Mouse (Mus musculus): ENCODE data around the gene Mical3. TPM values are rescaled to one million over a fixed set of nuclear protein-coding genes. Genes with fewer than 3 reads are reported as not detected.
"Not testable (repeated sequence)": the region's sequence is repeated elsewhere in the genome, so short reads cannot be mapped to it uniquely, and the experiment has no call there.

Mical3 gene
- polyA plus RNA-seq, 1 experiment from 2014 or later, result 32.9 TPM

GRCm38 (mm10) chr6:120927765-120928164 lies 203.0 kb downstream of the Mical3 start:
- Histone ChIP-seq H3K4me1 (ENCODE audit: control insufficient read depth, insufficient read depth, low read depth, low read length) (no peaks in the 10 kb centered on the region), H3K27ac (ENCODE audit: low read depth, low read length) (no peak overlapping the region), H3K27me3 (replicated peaks; ENCODE audit: control insufficient read depth, insufficient read depth, low read length) (no peaks in the 10 kb centered on the region), H3K4me3 (ENCODE audit: low read length) (no peak overlapping the region), H3K9ac (ENCODE audit: low read depth, low read length) (no peak overlapping the region), H3K4me2 (ENCODE audit: low read length) (no peak overlapping the region), H3K9me3 (ENCODE audit: control insufficient read depth, low read length) (no peaks in the 10 kb centered on the region), H3K36me3 (ENCODE audit: control insufficient read depth, insufficient read depth, low read length) (peaks cover 6% of the 10 kb centered on the region; the same call in 1 of the 2 replicates)
- WGBS, result 66% methylated on average over 3 of the region's 3 CpGs
- ATAC-seq, result no peak

GRCm38 (mm10) chr6:120926880-120927279 lies 203.9 kb downstream of the Mical3 start:
- 65% methylated on average over 2 of the region's 2 CpGs for WGBS
- no peaks in the 10 kb centered on the region for H3K4me1 ChIP-seq (ENCODE audit: control insufficient read depth, insufficient read depth, low read depth, low read length)
- H3K36me3 ChIP-seq (ENCODE audit: control insufficient read depth, insufficient read depth, low read length), result 0 out of 2 replicates have a peak, but pooled peaks cover 3% of the 10 kb centered on the region
- no peak overlapping the region for H3K27ac ChIP-seq (ENCODE audit: low read depth, low read length)
- H3K9ac ChIP-seq (ENCODE audit: low read depth, low read length), result no peak overlapping the region
- H3K27me3 ChIP-seq (replicated peaks; ENCODE audit: control insufficient read depth, insufficient read depth, low read length), result no peaks in the 10 kb centered on the region
- H3K9me3 ChIP-seq (ENCODE audit: control insufficient read depth, low read length), result no peaks in the 10 kb centered on the region
- no peak overlapping the region for H3K4me3 ChIP-seq (ENCODE audit: low read length)
- no peak for ATAC-seq
- H3K4me2 ChIP-seq (ENCODE audit: low read length), result no peak overlapping the region

GRCm38 (mm10) chr6:120924791-120925321 lies 205.9 kb downstream of the Mical3 start:
- H3K27ac ChIP-seq (ENCODE audit: low read depth, low read length); H3K4me3 ChIP-seq (ENCODE audit: low read length); H3K4me1 ChIP-seq (ENCODE audit: control insufficient read depth, insufficient read depth, low read depth, low read length); ATAC-seq; H3K9me3 ChIP-seq (ENCODE audit: control insufficient read depth, low read length); H3K36me3 ChIP-seq (ENCODE audit: control insufficient read depth, insufficient read depth, low read length); H3K9ac ChIP-seq (ENCODE audit: low read depth, low read length); H3K27me3 ChIP-seq (replicated peaks; ENCODE audit: control insufficient read depth, insufficient read depth, low read length); H3K4me2 ChIP-seq (ENCODE audit: low read length): not testable (repeated sequence)
- 70% methylated on average over 2 of the region's 2 CpGs for WGBS

- Histone ChIP-seq H3K4me1 (ENCODE audit: control insufficient read depth, insufficient read depth, low read depth, low read length) (peaks cover 8% of the 10 kb centered on the region), H3K4me3 (ENCODE audit: low read length) (no peak overlapping the region), H3K9ac (ENCODE audit: low read depth, low read length) (no peak overlapping the region), H3K9me3 (ENCODE audit: control insufficient read depth, low read length) (no peaks in the 10 kb centered on the region), H3K27ac (ENCODE audit: low read depth, low read length) (no peak overlapping the region), H3K27me3 (replicated peaks; ENCODE audit: control insufficient read depth, insufficient read depth, low read length) (no peaks in the 10 kb centered on the region), H3K4me2 (ENCODE audit: low read length) (no peak overlapping the region), H3K36me3 (ENCODE audit: control insufficient read depth, insufficient read depth, low read length) (no peaks in the 10 kb centered on the region)
- ATAC-seq, result no peak
- 59% methylated on average over 3 of the region's 3 CpGs for WGBS
These were observed 212.8 kb downstream of the Mical3 start for GRCm38 (mm10) chr6:120917975-120918374.

GRCm38 (mm10) chr6:120916972-120917881 lies 213.6 kb downstream of the Mical3 start:
- H3K27ac ChIP-seq (ENCODE audit: low read depth, low read length); H3K27me3 ChIP-seq (replicated peaks; ENCODE audit: control insufficient read depth, insufficient read depth, low read length); H3K9me3 ChIP-seq (ENCODE audit: control insufficient read depth, low read length); H3K4me1 ChIP-seq (ENCODE audit: control insufficient read depth, insufficient read depth, low read depth, low read length); ATAC-seq; H3K36me3 ChIP-seq (ENCODE audit: control insufficient read depth, insufficient read depth, low read length): not testable (repeated sequence)
- Histone ChIP-seq H3K4me3 (ENCODE audit: low read length) (peak overlapping the region; percentile 75), H3K4me2 (ENCODE audit: low read length) (peak overlapping the region; percentile 96), H3K9ac (ENCODE audit: low read depth, low read length) (peak overlapping the region; percentile 81)
- 33% methylated on average over 7 of the region's 14 CpGs for WGBS

GRCm38 (mm10) chr6:120916074-120916971 lies 214.5 kb downstream of the Mical3 start, which contains the start of gene Bid:
Gene Bid (minus strand): TSS chr6:120916853.
- peak within 1 kb of the TSS; percentile 81 for H3K9ac ChIP-seq (ENCODE audit: low read depth, low read length)
- H3K27ac ChIP-seq (ENCODE audit: low read depth, low read length), result peak within 1 kb of the TSS; percentile 65
- WGBS, result 2% methylated on average over 61 of the region's 67 CpGs

GRCm38 (mm10) chr6:120915649-120915975 lies 215.2 kb downstream of the Mical3 start:
- ATAC-seq, result 0 out of 2 replicates have a peak, but pooled peaks have one; percentile 0
- Histone ChIP-seq H3K4me3 (ENCODE audit: low read length) (no peak overlapping the region; the same call in 1 of the 2 replicates), H3K36me3 (ENCODE audit: control insufficient read depth, insufficient read depth, low read length) (no peaks in the 10 kb centered on the region), H3K27ac (ENCODE audit: low read depth, low read length) (no peak overlapping the region), H3K4me2 (ENCODE audit: low read length) (peak overlapping the region; percentile 96), H3K4me1 (ENCODE audit: control insufficient read depth, insufficient read depth, low read depth, low read length) (peaks cover 8% of the 10 kb centered on the region), H3K27me3 (replicated peaks; ENCODE audit: control insufficient read depth, insufficient read depth, low read length) (no peaks in the 10 kb centered on the region), H3K9ac (ENCODE audit: low read depth, low read length) (no peak overlapping the region; the same call in 1 of the 2 replicates), H3K9me3 (ENCODE audit: control insufficient read depth, low read length) (no peaks in the 10 kb centered on the region)
- WGBS, result 39% methylated on average over 2 of the region's 2 CpGs

More at GRCm38 (mm10) chr6:120916074-120916971, 214.5 kb downstream of the Mical3 start, which contains the start of gene Bid:
- Histone ChIP-seq H3K4me1 (ENCODE audit: control insufficient read depth, insufficient read depth, low read depth, low read length) (peaks cover 8% of the 10 kb centered on the region), H3K4me3 (ENCODE audit: low read length) (peak within 1 kb of the TSS; percentile 75), H3K36me3 (ENCODE audit: control insufficient read depth, insufficient read depth, low read length) (no peaks in the 10 kb centered on the region), H3K9me3 (ENCODE audit: control insufficient read depth, low read length) (no peaks in the 10 kb centered on the region), H3K4me2 (ENCODE audit: low read length) (peak within 1 kb of the TSS; percentile 96), H3K27me3 (replicated peaks; ENCODE audit: control insufficient read depth, insufficient read depth, low read length) (no peaks in the 10 kb centered on the region)
- ATAC-seq, result peak; percentile 92

GRCm38 (mm10) chr6:120914911-120915648 lies 215.7 kb downstream of the Mical3 start:
- H3K36me3 ChIP-seq (ENCODE audit: control insufficient read depth, insufficient read depth, low read length), result no peaks in the 10 kb centered on the region
- no peak overlapping the region; the same call in 1 of the 2 replicates for H3K4me2 ChIP-seq (ENCODE audit: low read length)
- 44% methylated on average over 9 of the region's 9 CpGs for WGBS
- H3K9ac ChIP-seq (ENCODE audit: low read depth, low read length), result no peak overlapping the region
- no peaks in the 10 kb centered on the region for H3K27me3 ChIP-seq (replicated peaks; ENCODE audit: control insufficient read depth, insufficient read depth, low read length)
- peaks cover 8% of the 10 kb centered on the region for H3K4me1 ChIP-seq (ENCODE audit: control insufficient read depth, insufficient read depth, low read depth, low read length)
- 0 out of 2 replicates have a peak, but pooled peaks have one; percentile 3 for ATAC-seq
- H3K4me3 ChIP-seq (ENCODE audit: low read length), result no peak overlapping the region
- H3K27ac ChIP-seq (ENCODE audit: low read depth, low read length), result no peak overlapping the region
- H3K9me3 ChIP-seq (ENCODE audit: control insufficient read depth, low read length), result no peaks in the 10 kb centered on the region

All from hindbrain, embryonic 16.5 days (tissue).